Comparison of ENCODE assay signal across 16 mouse cellular contexts in genomic region chr4:72122343-72122742, GRCm38 (mm10).
DNase-seq lines count a peak whose midpoint lies in the region; ATAC-seq and TF ChIP-seq lines count a peak whose summit lies in the region.
"Had no signal": no experiment of that assay in that cellular context is flagged by ENCODE, and none has a peak within 500 bp of the region (broad histone marks: within the 10 kb centered on the region; RNA-seq: fewer than 3 reads in every experiment).

No protein-coding gene starts in this region.

- H3K4me2 ChIP-seq in heart, postnatal 0 days (ENCODE audit: low read depth, low read length) = no peak overlapping the region
- H3K4me2 ChIP-seq in liver, embryonic 14.5 days (ENCODE audit: low read depth) = no peak overlapping the region
- H3K4me2 ChIP-seq: embryonic facial prominence, embryonic 12.5 days; kidney, embryonic 15.5 days; limb, embryonic 15.5 days; midbrain, embryonic 13.5 days had no signal

- H3K9ac ChIP-seq in liver, adult 2 months (ENCODE audit: low read depth, low read length) = no peak overlapping the region
- H3K9ac ChIP-seq in heart, postnatal 0 days (replicated peaks; ENCODE audit: low read depth, low read length) = no peak overlapping the region
- no peak overlapping the region for H3K9ac ChIP-seq in liver, embryonic 14.5 days (replicated peaks)
- H3K9ac ChIP-seq: embryonic facial prominence, embryonic 12.5 days; kidney, embryonic 15.5 days; limb, embryonic 15.5 days; midbrain, embryonic 13.5 days had no signal

- peak; percentile 99 for DNase-seq in liver, adult 2 months (ENCODE audit: extremely low read depth, low read depth, low spot score)
- DNase-seq in liver = no peak
- DNase-seq in heart, postnatal 0 days (ENCODE audit: low spot score) = peak; percentile 17
- peak in 1 of 3 experiments; percentile 0 for DNase-seq in liver, embryonic 14.5 days (ENCODE audit: low read depth in 3 of 3, low spot score in 3 of 3)
- peak; percentile 66 for DNase-seq in lung, postnatal 36 days
- DNase-seq in frontal cortex, postnatal 14 days (ENCODE audit: low spot score in 2 of 2) = no peak
- DNase-seq in left cerebral cortex, postnatal 4 days = no peak
- DNase-seq in ovary, postnatal 14 days (ENCODE audit: low spot score) = no peak
- DNase-seq: cerebellum, adult 9-11 months; thymus, postnatal 25 days had no signal

- H3K36me3 ChIP-seq in liver, adult 2 months (ENCODE audit: control insufficient read depth, insufficient read depth, low read length) = peaks cover 55% of the 10 kb centered on the region
- peaks cover 20% of the 10 kb centered on the region; the same call in 1 of the 2 replicates for H3K36me3 ChIP-seq in heart, postnatal 0 days (replicated peaks; ENCODE audit: control insufficient read depth, insufficient read depth, low read length)
- H3K36me3 ChIP-seq in liver, embryonic 14.5 days (replicated peaks; ENCODE audit: control insufficient read depth, insufficient read depth, low read depth) = no peaks in the 10 kb centered on the region

- 11% methylated on average over 2 of the region's 2 CpGs for WGBS in liver, adult 2 months
- WGBS in heart, postnatal 0 days = 46% methylated on average over 2 of the region's 2 CpGs
- WGBS in liver, embryonic 14.5 days (ENCODE audit: insufficient replicate concordance) = 39% methylated on average over 2 of the region's 2 CpGs

- H3K4me1 ChIP-seq in liver, adult 2 months (ENCODE audit: control insufficient read depth, insufficient read depth, low read length) = peaks cover 22% of the 10 kb centered on the region
- no peaks in the 10 kb centered on the region for H3K4me1 ChIP-seq in heart, postnatal 0 days (ENCODE audit: control insufficient read depth, insufficient read depth)
- peaks cover 0 to 5% of the 10 kb centered on the region in 2 experiments; a peak in 1 of 4 replicates for H3K4me1 ChIP-seq in liver, embryonic 14.5 days (replicated peaks; ENCODE audit: control insufficient read depth in 2 of 2, insufficient read depth in 2 of 2, low read length in 1 of 2)
- H3K4me1 ChIP-seq: embryonic facial prominence, embryonic 12.5 days; kidney, embryonic 15.5 days; limb, embryonic 15.5 days; midbrain, embryonic 13.5 days had no signal

- intact Hi-C loops in left cerebral cortex, postnatal 4 days (cut with DNase I) = no loop called here

- 0 out of 2 replicates have a peak, but pooled peaks have one; percentile 37 for TF ChIP-seq EP300 in heart, postnatal 0 days (IDR thresholded peaks at IDR 0.05; ENCODE audit: low read depth)
- TF ChIP-seq EP300 in liver, embryonic 14.5 days (IDR thresholded peaks at IDR 0.05; ENCODE audit: low read depth) = no peak

- ATAC-seq in heart, postnatal 0 days (ENCODE audit: insufficient read depth, low read depth) = peak; percentile 72
- peak; percentile 48; the same call in 1 of the 2 replicates for ATAC-seq in liver, embryonic 14.5 days (ENCODE audit: insufficient read depth)
- ATAC-seq: midbrain, embryonic 13.5 days had no signal

- H3K9me3 ChIP-seq in heart, postnatal 0 days (replicated peaks; ENCODE audit: control insufficient read depth, low read length) = no peaks in the 10 kb centered on the region
- no peaks in the 10 kb centered on the region for H3K9me3 ChIP-seq in liver, embryonic 14.5 days (ENCODE audit: control insufficient read depth, low read length)
- H3K9me3 ChIP-seq: embryonic facial prominence, embryonic 12.5 days; kidney, embryonic 15.5 days; limb, embryonic 15.5 days; midbrain, embryonic 13.5 days had no signal

- no peaks in the 10 kb centered on the region for H3K79me2 ChIP-seq in liver, adult 2 months (ENCODE audit: control insufficient read depth, insufficient read depth, low read length)

- no peak for TF ChIP-seq POLR2A in liver, adult 2 months (IDR thresholded peaks at IDR 0.05; ENCODE audit: extremely low read depth, insufficient read depth, low read length)

- TF ChIP-seq CTCF in liver, adult 2 months (IDR thresholded peaks at IDR 0.05; ENCODE audit: low read depth, low read length) = no peak
- no peak for TF ChIP-seq CTCF in heart, postnatal 0 days (IDR thresholded peaks at IDR 0.05; ENCODE audit: low read depth)
- TF ChIP-seq CTCF in liver, embryonic 14.5 days (IDR thresholded peaks at IDR 0.05; ENCODE audit: low read depth) = no peak

- no peak overlapping the region for H3K4me3 ChIP-seq in liver, adult 2 months (ENCODE audit: insufficient read depth, low read depth, low read length)
- H3K4me3 ChIP-seq in heart, postnatal 0 days (ENCODE audit: low read depth, low read length) = no peak overlapping the region
- no peak overlapping the region for H3K4me3 ChIP-seq in liver, embryonic 14.5 days (ENCODE audit: insufficient read depth in 1 of 2, low read depth in 2 of 2, low read length in 2 of 2)
- H3K4me3 ChIP-seq: embryonic facial prominence, embryonic 12.5 days; kidney, embryonic 15.5 days; layer of hippocampus, adult 2 months; limb, embryonic 15.5 days; midbrain, embryonic 13.5 days had no signal

- H3K27ac ChIP-seq in liver, adult 2 months (replicated peaks; ENCODE audit: insufficient read depth, low read depth, low read length) = peak overlapping the region; percentile 90
- H3K27ac ChIP-seq in heart, postnatal 0 days (ENCODE audit: low read depth) = no peak overlapping the region
- H3K27ac ChIP-seq in liver, embryonic 14.5 days = no peak overlapping the region
- H3K27ac ChIP-seq: embryonic facial prominence, embryonic 12.5 days; hindbrain, postnatal 0 days; kidney, embryonic 15.5 days; layer of hippocampus, adult 2 months; limb, embryonic 15.5 days; midbrain, embryonic 13.5 days had no signal

- H3K27me3 ChIP-seq in liver, adult 2 months (ENCODE audit: control insufficient read depth, insufficient read depth, low read length) = no peaks in the 10 kb centered on the region
- H3K27me3 ChIP-seq in heart, postnatal 0 days (ENCODE audit: control insufficient read depth, insufficient read depth, low read length) = no peaks in the 10 kb centered on the region
- H3K27me3 ChIP-seq in liver, embryonic 14.5 days (ENCODE audit: control insufficient read depth, insufficient read depth, low read length) = no peaks in the 10 kb centered on the region
- H3K27me3 ChIP-seq: embryonic facial prominence, embryonic 12.5 days; kidney, embryonic 15.5 days; limb, embryonic 15.5 days; midbrain, embryonic 13.5 days had no signal

Comparison
In these comparisons a context has a peak if more than half of its experiments do, and no peak if none do; other contexts are left out.
1. DNase-seq: peak in liver, adult 2 months (single experiment), heart, postnatal 0 days (single experiment) and lung, postnatal 36 days (single experiment); none in liver (single experiment), frontal cortex, postnatal 14 days (0 of 2), left cerebral cortex, postnatal 4 days (single experiment) and ovary, postnatal 14 days (single experiment).